Mouse (Mus musculus) limb, embryonic 14.5 days (tissue): ENCODE measurements at regions not wholly inside any gene's neighbourhood (a gene's known extent, or its start where the extent isn't known, plus 50 kb on each side); places are given as distances from the start of the nearest gene placed in this dataset.

Experiments used
- ATAC-seq: fragments of 200-750 bp; cut with Nextera tagmentation; 2 replicates; pipeline ENCODE4 v1.8.0; 2017; ENCODE audit warnings: low read depth, moderate number of reproducible peaks, moderate TSS enrichment; ENCODE audit not compliant: low FRiP score
- DNase-seq: peaks from one replicate; pipeline ENCODE4 v3.0.0-alpha.2; 2015; ENCODE audit warnings: low spot score
- H3K27ac ChIP-seq: fragments of 300-500 bp; sonication (generic); replicated peaks from 2 replicates; pipeline ENCODE4 v1.5.1; 2014; ENCODE audit warnings: low read depth, mild to moderate bottlenecking, low read length, moderate library complexity, mixed read lengths
- H3K27me3 ChIP-seq: fragments of 300-500 bp; sonication (generic); 2 replicates; pipeline ENCODE4 v1.6.1; 2014; ENCODE audit warnings: low read length, mixed read lengths; ENCODE audit not compliant: control insufficient read depth, insufficient read depth
- H3K36me3 ChIP-seq: fragments of 300-500 bp; sonication (generic); 2 replicates; pipeline ENCODE4 v1.6.1; 2014; ENCODE audit warnings: mild to moderate bottlenecking, low read length, moderate library complexity, mixed read lengths; ENCODE audit not compliant: control insufficient read depth, insufficient read depth
- H3K4me1 ChIP-seq: fragments of 300-500 bp; sonication (generic); 2 replicates; pipeline ENCODE4 v1.6.1; 2014; ENCODE audit warnings: antibody characterized with exemption, low read length, mixed read lengths; ENCODE audit not compliant: control insufficient read depth, insufficient read depth
- H3K4me2 ChIP-seq: fragments of 300-500 bp; sonication (generic); replicated peaks from 2 replicates; pipeline ENCODE4 v1.6.1; 2014; ENCODE audit warnings: low read depth, mild to moderate bottlenecking, low read length, moderate library complexity; ENCODE audit not compliant: severe bottlenecking
- H3K4me3 ChIP-seq: fragments of 300-500 bp; sonication (generic); replicated peaks from 2 replicates; pipeline ENCODE4 v1.5.1; 2014; ENCODE audit warnings: low read length
- H3K9ac ChIP-seq: fragments of 300-500 bp; sonication (generic); 2 replicates; pipeline ENCODE4 v1.6.1; 2014; ENCODE audit warnings: mild to moderate bottlenecking, low read depth, low read length, moderate library complexity; ENCODE audit not compliant: severe bottlenecking
- H3K9me3 ChIP-seq: fragments of 300-500 bp; sonication (generic); 2 replicates; pipeline ENCODE4 v1.6.1; 2016; ENCODE audit warnings: low read length; ENCODE audit not compliant: control insufficient read depth
- POLR2A ChIP-seq: fragments of 200-500 bp; IDR thresholded peaks from 2 replicates; pipeline ENCODE4 v1.8.0; 2012; ENCODE audit warnings: inconsistent platforms, mild to moderate bottlenecking, moderate library complexity, borderline replicate concordance; ENCODE audit not compliant: insufficient read depth, insufficient read length; ENCODE audit errors: extremely low read depth
- WGBS: fragments of 180-500 bp; shearing (Covaris S2); extraction: QIAGEN DNeasy Blood & Tissue Kit; methylation state at CpG from one replicate; pipeline ENCODE4 v1.1.7; 2014; 5-methylcytosine and 5-hydroxymethylcytosine counted together

DNA sequence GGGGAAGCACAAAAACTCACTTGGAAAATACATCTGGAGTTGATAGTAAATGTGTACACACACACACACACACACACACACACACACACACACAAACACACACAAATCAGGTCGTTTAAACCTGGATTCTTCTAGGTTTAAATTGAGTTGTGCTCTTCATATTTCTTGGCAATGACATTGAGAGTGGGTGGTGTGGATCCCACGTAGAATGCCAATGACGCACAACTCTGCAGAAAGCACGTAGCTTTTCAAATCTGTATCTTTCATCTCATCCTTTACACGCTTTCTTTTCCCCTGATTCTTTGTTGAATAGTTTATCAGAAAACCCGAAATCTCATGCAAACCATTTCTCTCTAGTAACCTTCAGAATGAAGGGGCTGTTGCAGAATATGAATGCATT lies 424.3 kb upstream of the Celf2 start:
- Histone ChIP-seq H3K9ac (no peak overlapping the region), H3K4me1 (no peaks in the 10 kb centered on the region), H3K4me2 (no peak overlapping the region), H3K27ac (no peak overlapping the region), H3K9me3 (no peaks in the 10 kb centered on the region), H3K36me3 (no peaks in the 10 kb centered on the region), H3K27me3 (no peaks in the 10 kb centered on the region), H3K4me3 (no peak overlapping the region)
- no peak for DNase-seq
- WGBS: 83% methylated on average over 6 of the region's 6 CpGs
- no peak for ATAC-seq
- TF ChIP-seq POLR2A: no peak

DNA sequence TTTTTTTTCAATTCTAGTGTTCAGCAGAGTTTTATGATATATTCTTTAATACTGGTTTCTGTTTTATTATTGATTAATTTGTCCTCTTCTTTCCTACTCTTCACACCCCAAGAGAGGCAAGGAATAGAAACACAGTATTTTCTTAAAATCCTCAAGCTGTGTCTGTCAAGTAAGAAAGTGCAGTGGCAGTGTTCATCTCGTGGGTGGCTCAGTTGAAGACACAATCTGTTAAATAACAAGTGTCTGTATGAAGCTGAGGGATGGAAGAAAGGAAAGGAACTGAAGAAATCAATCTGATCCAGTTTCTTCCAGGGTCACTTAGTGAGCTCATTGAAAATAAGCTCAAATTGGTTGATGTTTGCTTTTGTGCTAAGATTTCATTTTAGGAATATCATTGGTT lies 396.9 kb upstream of the Celf2 start:
- no peak for TF ChIP-seq POLR2A
- no peaks in the 10 kb centered on the region for H3K27me3 ChIP-seq
- DNase-seq (no peak), ATAC-seq (no peak)
- H3K4me2 ChIP-seq: no peak overlapping the region
- no peaks in the 10 kb centered on the region for H3K9me3 ChIP-seq
- no peaks in the 10 kb centered on the region for H3K4me1 ChIP-seq
- no peak overlapping the region for H3K27ac ChIP-seq
- no peak overlapping the region for H3K9ac ChIP-seq
- no peaks in the 10 kb centered on the region for H3K36me3 ChIP-seq
- no peak overlapping the region for H3K4me3 ChIP-seq
- WGBS: 35% methylated on average over 1 of the region's 1 CpGs

GRCm38 (mm10) chr2:7893787-7894186 lies 384.4 kb upstream of the Celf2 start:
- Histone ChIP-seq H3K27ac (no peak overlapping the region), H3K4me2 (no peak overlapping the region), H3K4me3 (no peak overlapping the region), H3K9ac (no peak overlapping the region), H3K9me3 (peaks cover 5% of the 10 kb centered on the region; the same call in 1 of the 2 replicates), H3K36me3 (no peaks in the 10 kb centered on the region), H3K4me1 (no peaks in the 10 kb centered on the region), H3K27me3 (no peaks in the 10 kb centered on the region)
- ATAC-seq (no peak), DNase-seq (no peak)
- TF ChIP-seq POLR2A: no peak
- WGBS: 78% methylated on average over 3 of the region's 3 CpGs
